Mouse (Mus musculus) liver, embryonic 13.5 days (tissue): ENCODE measurements around the gene Skint11. TPM values are rescaled to one million over a fixed set of nuclear protein-coding genes. Genes with fewer than 3 reads are reported as not detected.
"Not testable (repeated sequence)": the region's sequence is repeated elsewhere in the genome, so short reads cannot be mapped to it uniquely, and the experiment has no call there.

Source experiments
- ATAC-seq: fragments of 200-750 bp; cut with Nextera tagmentation; 2 replicates; pipeline ENCODE4 v1.8.0; 2017; ENCODE audit warnings: low read depth, mild to moderate bottlenecking, moderate number of reproducible peaks, moderate library complexity
- DNase-seq: peaks from one replicate; pipeline ENCODE4 v3.0.0; 2022
- H3K27ac ChIP-seq: fragments of 300-500 bp; sonication (generic); 2 replicates; pipeline ENCODE4 v1.5.1; 2015; ENCODE audit warnings: moderate library complexity, mild to moderate bottlenecking, inconsistent platforms
- H3K27me3 ChIP-seq: fragments of 300-500 bp; sonication (generic); 2 replicates; pipeline ENCODE4 v1.6.1; 2015; ENCODE audit warnings: mild to moderate bottlenecking, inconsistent platforms
- H3K36me3 ChIP-seq: fragments of 300-500 bp; sonication (generic); 2 replicates; pipeline ENCODE4 v1.6.1; 2015; ENCODE audit warnings: mild to moderate bottlenecking, inconsistent platforms
- H3K4me1 ChIP-seq: fragments of 300-500 bp; sonication (generic); replicated peaks from 2 replicates; pipeline ENCODE4 v1.6.1; 2015; ENCODE audit warnings: inconsistent platforms
- H3K4me2 ChIP-seq: fragments of 300-500 bp; sonication (generic); 2 replicates; pipeline ENCODE4 v1.6.1; 2015; ENCODE audit warnings: inconsistent platforms, mild to moderate bottlenecking, moderate library complexity
- H3K4me3 ChIP-seq: fragments of 300-500 bp; sonication (generic); replicated peaks from 2 replicates; pipeline ENCODE4 v1.5.1; 2015; ENCODE audit warnings: mild to moderate bottlenecking, inconsistent platforms
- H3K9ac ChIP-seq: fragments of 300-500 bp; sonication (generic); 2 replicates; pipeline ENCODE4 v1.6.1; 2015; ENCODE audit warnings: mild to moderate bottlenecking, inconsistent platforms
- H3K9me3 ChIP-seq: fragments of 300-500 bp; sonication (generic); replicated peaks from 2 replicates; pipeline ENCODE4 v1.6.1; 2016; ENCODE audit warnings: inconsistent platforms
- WGBS: fragments of 180-500 bp; shearing (Covaris S2); methylation state at CpG from one replicate; pipeline ENCODE4 v1.1.7; 2015; ENCODE audit not compliant: insufficient replicate concordance; 5-methylcytosine and 5-hydroxymethylcytosine counted together
- polyA plus RNA-seq: library from polyadenylated mRNA; unstranded; fragments of >200 nt; fragmentation: Nextera tagmentation; extraction: Ambion mirVana; gene quantifications from 2 replicates; pipeline ENCODE4 v1.2.1, GENCODE M21; 2015

Gene Skint11
- polyA plus RNA-seq: not detected in 2 replicates

GRCm38 (mm10) chr4:114163084-114163483 lies at the start of gene Skint11:
Skint11 (plus strand) TSS chr4:114163384.
- 72% methylated on average over 1 of the region's 1 CpGs for WGBS
- no peaks in the 10 kb centered on the region for H3K4me1 ChIP-seq
- no peak within 1 kb of the TSS for H3K4me3 ChIP-seq
- H3K27ac ChIP-seq: no peak within 1 kb of the TSS
- ATAC-seq (no peak), DNase-seq (no peak)
- H3K9me3 ChIP-seq: no peaks in the 10 kb centered on the region
- H3K36me3 ChIP-seq: no peaks in the 10 kb centered on the region
- no peak within 1 kb of the TSS for H3K4me2 ChIP-seq
- no peak within 1 kb of the TSS for H3K9ac ChIP-seq
- no peaks in the 10 kb centered on the region for H3K27me3 ChIP-seq

GRCm38 (mm10) chr4:114161149-114161548 lies 2.0 kb upstream of the Skint11 start:
- no peaks in the 10 kb centered on the region for H3K9me3 ChIP-seq
- H3K4me1 ChIP-seq: no peaks in the 10 kb centered on the region
- ATAC-seq (no peak), DNase-seq (no peak)
- no peak overlapping the region for H3K27ac ChIP-seq
- no peak overlapping the region for H3K9ac ChIP-seq
- no peaks in the 10 kb centered on the region for H3K36me3 ChIP-seq
- H3K27me3 ChIP-seq: no peaks in the 10 kb centered on the region
- no peak overlapping the region for H3K4me2 ChIP-seq
- H3K4me3 ChIP-seq: no peak overlapping the region

GRCm38 (mm10) chr4:114172898-114173297 lies 9.7 kb downstream of the Skint11 start:
- not testable (repeated sequence) for H3K27me3 ChIP-seq, H3K9ac ChIP-seq, H3K4me1 ChIP-seq, DNase-seq, H3K4me3 ChIP-seq, H3K36me3 ChIP-seq, H3K9me3 ChIP-seq, ATAC-seq, H3K27ac ChIP-seq, H3K4me2 ChIP-seq
- 17% methylated on average over 6 of the region's 6 CpGs for WGBS

- H3K27me3 ChIP-seq, H3K4me2 ChIP-seq, H3K4me1 ChIP-seq, H3K4me3 ChIP-seq, ATAC-seq, H3K9ac ChIP-seq, DNase-seq, H3K27ac ChIP-seq, H3K36me3 ChIP-seq, H3K9me3 ChIP-seq: not testable (repeated sequence)
- WGBS: 38% methylated on average over 1 of the region's 1 CpGs
Measured at GRCm38 (mm10) chr4:114256906-114257305, 93.7 kb downstream of the Skint11 start.

Other genes starting within 250 kb of the Skint11 start
- not detected in 2 replicates for gene Skint5, start 163.9 kb upstream of the Skint11 start, polyA plus RNA-seq
- 0.24 and 0.25 TPM in 2 replicates for gene Trabd2b, start 243.3 kb downstream of the Skint11 start, polyA plus RNA-seq